8 mouse cellular contexts compared by ENCODE assay signal in the genomic region with DNA sequence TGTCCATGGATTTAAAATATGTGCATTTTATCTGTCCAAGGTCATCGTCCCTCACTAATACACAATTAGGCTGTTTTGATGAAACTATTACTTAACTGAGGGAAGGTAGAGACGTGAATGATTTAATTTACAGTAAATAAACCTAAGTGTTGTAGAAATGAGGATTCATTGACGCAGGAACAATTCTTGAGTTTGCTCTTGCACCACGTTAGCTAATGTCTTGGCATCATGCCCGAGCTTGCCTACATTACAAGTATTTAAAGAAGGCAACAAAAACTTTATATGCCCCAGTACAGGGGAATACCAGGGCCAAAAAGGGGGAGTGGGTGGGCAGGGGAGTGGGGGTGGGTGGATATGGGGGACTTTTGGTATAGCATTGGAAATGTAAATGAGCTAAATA.
DNase-seq lines count a peak whose midpoint lies in the region; ATAC-seq and TF ChIP-seq lines count a peak whose summit lies in the region.
"Not testable (repeated sequence)": the region's sequence is repeated elsewhere in the genome, so short reads cannot be mapped to it uniquely, and the experiment has no call there.

No protein-coding gene starts in this region.

- not testable (repeated sequence) for H3K27me3 ChIP-seq in hindbrain, postnatal 0 days (ENCODE audit: insufficient read depth, low read length); lung, postnatal 0 days (replicated peaks; ENCODE audit: insufficient read depth, low read length)

- not testable (repeated sequence) for ATAC-seq in hindbrain, postnatal 0 days
- peak; percentile 66 for ATAC-seq in lung, postnatal 0 days

- not testable (repeated sequence) for H3K27ac ChIP-seq in hindbrain, postnatal 0 days; lung, postnatal 0 days (ENCODE audit: low read length)

- not testable (repeated sequence) for H3K4me3 ChIP-seq in hindbrain, postnatal 0 days (ENCODE audit: low read length); lung, postnatal 0 days (ENCODE audit: low read depth, low read length)

- H3K9ac ChIP-seq in hindbrain, postnatal 0 days (replicated peaks; ENCODE audit: low read length); lung, postnatal 0 days (replicated peaks; ENCODE audit: low read depth): not testable (repeated sequence)

- not testable (repeated sequence) for H3K4me1 ChIP-seq in hindbrain, postnatal 0 days (ENCODE audit: insufficient read depth, low read length); lung, postnatal 0 days (ENCODE audit: insufficient read depth, low read depth, low read length)

- not testable (repeated sequence) for H3K36me3 ChIP-seq in hindbrain, postnatal 0 days (ENCODE audit: insufficient read depth, low read length); lung, postnatal 0 days (ENCODE audit: insufficient read depth, low read length)

- DNase-seq in NIH3T3 (ENCODE audit: low read depth): peak; percentile 66
- peak; percentile 56 for DNase-seq in adrenal gland, postnatal 14 days
- DNase-seq in cerebellum, postnatal 10 days: peak; percentile 20 to 21
- DNase-seq in hindbrain, postnatal 0 days (ENCODE audit: low spot score): peak; percentile 38
- DNase-seq in left cerebral cortex, postnatal 4 days: peak; percentile 16
- peak; percentile 88 for DNase-seq in lung, postnatal 0 days (ENCODE audit: low spot score)
- DNase-seq in lung, postnatal 4 days: peak; percentile 30 to 57
- DNase-seq in urinary bladder, postnatal 14 days (ENCODE audit: low spot score): peak; percentile 22

- 55% methylated on average over 5 of the region's 5 CpGs for WGBS in hindbrain, postnatal 0 days
- 31% methylated on average over 5 of the region's 5 CpGs for WGBS in lung, postnatal 0 days

- not testable (repeated sequence) for H3K4me2 ChIP-seq in hindbrain, postnatal 0 days (ENCODE audit: low read depth, low read length); lung, postnatal 0 days (replicated peaks; ENCODE audit: low read depth, low read length)

- H3K9me3 ChIP-seq in hindbrain, postnatal 0 days (ENCODE audit: low read length); lung, postnatal 0 days (ENCODE audit: low read length): not testable (repeated sequence)

- peak; percentile 63 for TF ChIP-seq EP300 in lung, postnatal 0 days (IDR thresholded peaks at IDR 0.05)

- intact Hi-C loops in left cerebral cortex, postnatal 4 days (cut with DNase I): not testable (repeated sequence)

- TF ChIP-seq CTCF in hindbrain, postnatal 0 days (IDR thresholded peaks at IDR 0.05; ENCODE audit: low read depth); lung, postnatal 0 days (IDR thresholded peaks at IDR 0.05): not testable (repeated sequence)

Comparison
In these comparisons a context has a peak if more than half of its experiments do, and no peak if none do; other contexts are left out.
1. DNase-seq: peak in every context shown above with its lines; median percentile 88 in lung, postnatal 0 days; 66 in NIH3T3; 56 in adrenal gland, postnatal 14 days; 44 in lung, postnatal 4 days; 38 in hindbrain, postnatal 0 days; 22 in urinary bladder, postnatal 14 days; 20 in cerebellum, postnatal 10 days; 16 in left cerebral cortex, postnatal 4 days.